Mouse (Mus musculus) lung, postnatal 36 days (tissue): ENCODE data around the gene Btbd17.

Experiments used
- DNase-seq: peaks from one replicate; pipeline ENCODE4 v3.0.0; 2022; ENCODE audit warnings: mixed read lengths

Gene Btbd17

GRCm38 (mm10) chr11:114802540-114803267 lies 7.0 kb upstream of the Btbd17 start:
- DNase-seq = no peak

DNA sequence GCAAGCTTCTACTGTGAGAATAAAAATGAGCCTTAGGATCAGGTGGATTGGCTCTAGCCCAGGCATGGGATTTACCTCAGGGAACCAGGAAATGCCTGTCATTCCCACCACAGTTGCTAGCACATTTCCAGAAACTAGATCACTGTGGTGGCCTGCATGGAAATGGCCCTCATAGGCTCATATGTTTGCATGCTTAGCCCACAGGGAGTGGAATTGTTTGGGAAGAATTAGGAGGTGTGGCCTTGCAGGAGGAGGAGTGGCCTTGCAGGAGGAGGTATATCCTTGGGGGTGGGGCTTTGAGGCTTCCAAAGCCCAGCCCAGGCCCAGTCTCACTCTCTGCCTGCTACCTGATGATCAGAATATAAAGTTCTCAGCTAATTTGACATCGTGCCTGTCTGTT lies 6.2 kb upstream of the Btbd17 start:
- no peak for DNase-seq

DNA sequence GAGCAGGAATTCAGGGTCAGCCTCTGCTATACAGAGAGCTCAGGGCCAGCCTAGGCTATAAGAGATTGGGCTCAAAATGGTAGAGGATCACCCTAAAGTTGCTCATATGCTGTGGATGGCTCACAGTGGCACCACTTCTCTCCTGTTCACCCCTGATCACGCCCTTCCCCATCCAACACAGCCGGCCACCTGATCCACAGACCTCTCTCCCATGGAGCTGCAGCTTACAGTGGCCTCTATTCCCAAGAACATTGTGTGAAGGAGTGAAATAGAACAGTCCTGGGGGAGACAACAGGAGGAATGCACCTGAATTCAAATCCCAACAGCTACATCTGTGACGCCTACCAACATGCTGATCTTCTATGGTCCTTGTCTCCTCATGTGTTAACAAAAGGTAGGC lies 2.9 kb upstream of the Btbd17 start, which contains the start of gene Gpr142:
Gene Gpr142, plus strand, starts transcription at position 301 of the 400 bp plus-strand sequence.
- DNase-seq = no peak

DNA sequence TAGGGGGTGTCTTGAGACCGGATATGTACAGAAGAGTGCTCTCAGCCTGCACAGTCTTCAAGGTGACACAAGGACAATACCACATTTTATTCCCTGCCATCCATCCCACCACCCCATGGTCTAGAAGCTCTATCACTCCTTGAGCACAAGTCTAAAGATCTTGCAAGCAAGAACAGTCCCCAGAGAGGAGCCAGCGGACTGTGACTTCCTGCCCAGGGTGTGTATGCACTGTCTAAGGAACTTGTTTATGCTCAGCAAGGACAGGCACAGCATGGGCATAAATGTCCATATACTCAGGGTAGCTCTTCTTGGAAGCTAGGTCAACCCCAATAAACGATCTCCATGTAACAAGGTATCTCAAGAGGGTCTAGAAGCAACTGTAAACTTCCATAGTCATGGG lies 2.2 kb upstream of the Btbd17 start:
- DNase-seq = no peak

- no peak for DNase-seq
These were observed 1.4 kb upstream of the Btbd17 start for GRCm38 (mm10) chr11:114797176-114797575.

DNA sequence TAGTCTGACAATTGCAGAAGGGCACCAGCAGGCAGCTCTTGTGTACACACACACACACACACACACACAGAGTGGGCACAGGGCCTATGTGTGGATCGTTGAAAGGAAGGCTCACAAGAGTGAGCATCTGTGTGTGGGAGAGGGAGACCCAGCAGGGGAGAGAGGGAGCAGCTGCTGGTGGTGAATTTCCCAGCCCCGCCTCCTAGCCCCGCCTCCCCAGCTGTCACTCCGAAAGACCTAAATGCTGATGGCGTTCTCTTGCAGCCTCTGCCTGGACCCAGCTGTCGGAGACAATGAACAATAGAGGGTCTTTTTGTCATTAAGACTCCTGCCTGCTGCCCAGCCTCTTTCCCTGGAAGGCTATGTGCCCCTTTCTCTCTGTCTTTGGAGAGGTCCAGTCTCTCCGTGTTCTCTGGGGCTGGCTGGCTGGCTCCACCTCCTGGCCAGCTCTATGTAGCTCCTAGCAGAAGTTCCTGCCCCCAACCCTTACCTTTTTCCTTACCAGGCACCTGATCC lies 456 bp downstream of the Btbd17 start:
- peak; percentile 46 for DNase-seq

- no peak for DNase-seq
These were observed 1.1 kb downstream of the Btbd17 start for GRCm38 (mm10) chr11:114794691-114795090.

DNA sequence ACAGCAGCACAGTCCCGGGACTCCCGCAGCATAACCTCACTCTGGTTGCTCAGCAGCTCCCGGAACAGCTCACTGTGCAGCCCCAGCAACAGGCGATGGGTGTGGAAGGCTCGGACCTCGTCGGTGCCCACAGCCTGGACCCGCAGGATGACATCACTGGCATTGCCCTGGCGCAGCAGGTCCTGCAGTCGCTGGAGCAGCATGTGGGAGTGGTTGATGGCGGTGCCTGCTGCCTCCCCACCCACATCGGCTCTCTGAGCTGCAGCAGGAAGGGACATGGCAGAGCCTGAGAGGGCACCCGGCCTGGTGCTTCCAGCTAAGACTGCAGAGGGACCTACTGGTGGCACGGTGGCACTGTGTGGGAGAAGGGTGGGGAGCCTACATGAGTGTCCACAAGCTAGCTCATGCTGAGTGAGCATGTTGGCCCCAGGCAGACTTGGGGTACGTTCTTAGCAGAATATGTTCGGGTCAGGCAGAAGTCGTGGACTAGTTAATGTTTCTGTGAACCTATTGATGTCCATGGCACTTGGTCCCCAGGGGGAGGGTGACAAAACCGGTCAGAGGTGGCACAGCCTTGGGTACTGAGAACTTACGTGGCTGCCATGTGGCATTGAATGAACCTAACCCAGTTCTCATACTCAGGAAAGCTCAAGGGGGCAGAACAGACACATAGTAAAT lies 1.7 kb downstream of the Btbd17 start:
- no peak for DNase-seq

GRCm38 (mm10) chr11:114792931-114793494 lies 2.7 kb downstream of the Btbd17 start:
- DNase-seq = no peak

DNA sequence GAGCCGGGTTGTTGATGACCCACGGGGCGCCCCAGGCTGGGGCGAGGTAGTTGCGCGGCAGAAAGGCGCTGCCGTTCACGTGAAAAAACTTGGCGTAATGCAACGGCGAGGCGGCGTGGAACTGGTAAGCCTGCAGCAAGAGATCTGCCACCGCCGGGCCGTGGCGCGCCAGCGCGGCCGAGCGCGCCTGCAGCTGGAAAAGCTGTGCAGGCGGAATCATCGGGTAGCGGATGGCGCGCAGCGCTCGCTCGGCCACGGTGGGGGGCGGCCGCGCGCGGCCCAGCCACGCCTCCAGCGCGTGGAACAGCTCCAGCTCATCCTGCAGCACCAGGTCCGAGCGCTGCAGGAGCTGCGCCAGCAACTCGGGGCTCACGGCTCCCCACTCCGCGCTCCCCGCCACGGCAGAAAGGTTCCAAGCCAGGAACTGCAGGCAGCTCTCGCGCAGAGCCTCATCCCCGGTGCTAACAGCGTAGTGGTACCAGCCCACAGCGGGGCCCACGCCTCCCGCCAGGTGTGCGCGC lies 3.8 kb downstream of the Btbd17 start:
- no peak for DNase-seq

GRCm38 (mm10) chr11:114791351-114791889 lies 4.3 kb downstream of the Btbd17 start:
- DNase-seq = no peak

DNA sequence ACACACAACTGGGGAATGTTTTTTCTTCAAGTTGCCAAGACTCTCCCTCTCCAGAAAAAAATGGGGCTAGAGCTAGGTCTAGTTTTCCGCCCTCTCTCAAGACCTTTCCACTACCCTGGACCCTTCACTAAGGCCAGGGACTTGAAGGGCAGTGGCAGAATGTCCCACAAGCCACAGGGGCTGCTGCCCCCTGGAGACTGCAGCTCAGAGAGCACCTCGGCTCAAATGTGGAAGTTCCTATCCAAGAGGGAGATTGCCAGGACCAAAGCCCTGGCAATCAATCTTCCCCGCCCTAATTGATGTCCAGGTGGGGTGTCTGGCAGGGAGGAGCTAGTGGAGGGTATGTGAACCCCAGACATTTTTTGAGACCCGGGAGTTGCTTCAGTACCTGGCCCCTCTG lies 4.9 kb downstream of the Btbd17 start:
- no peak for DNase-seq

GRCm38 (mm10) chr11:114790171-114790570 lies 5.6 kb downstream of the Btbd17 start:
- DNase-seq = no peak

DNA sequence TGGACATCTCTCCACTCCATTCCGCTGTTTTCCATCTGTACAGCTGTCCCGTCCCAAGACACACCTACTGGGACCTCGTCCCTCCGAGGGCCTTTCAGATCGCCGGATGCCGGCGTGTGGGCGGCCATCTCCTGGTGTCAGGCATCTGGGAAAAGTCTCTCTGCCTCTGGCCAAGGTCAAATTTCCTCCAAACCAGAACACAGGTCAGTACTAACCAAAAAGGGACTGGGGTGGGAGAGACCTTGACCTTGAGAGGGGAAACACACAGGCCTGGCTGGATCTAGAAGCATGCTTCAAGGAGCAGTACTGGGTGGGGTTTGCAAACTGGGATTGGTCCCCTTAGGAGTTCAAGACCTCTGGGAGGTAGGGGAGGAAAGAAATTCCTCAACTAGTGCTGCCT lies 6.0 kb downstream of the Btbd17 start:
- no peak for DNase-seq

GRCm38 (mm10) chr11:114789061-114789714 lies 6.6 kb downstream of the Btbd17 start:
- peak; percentile 78 for DNase-seq

- DNase-seq = no peak
These were observed 8.1 kb downstream of the Btbd17 start for GRCm38 (mm10) chr11:114787611-114788010.

DNA sequence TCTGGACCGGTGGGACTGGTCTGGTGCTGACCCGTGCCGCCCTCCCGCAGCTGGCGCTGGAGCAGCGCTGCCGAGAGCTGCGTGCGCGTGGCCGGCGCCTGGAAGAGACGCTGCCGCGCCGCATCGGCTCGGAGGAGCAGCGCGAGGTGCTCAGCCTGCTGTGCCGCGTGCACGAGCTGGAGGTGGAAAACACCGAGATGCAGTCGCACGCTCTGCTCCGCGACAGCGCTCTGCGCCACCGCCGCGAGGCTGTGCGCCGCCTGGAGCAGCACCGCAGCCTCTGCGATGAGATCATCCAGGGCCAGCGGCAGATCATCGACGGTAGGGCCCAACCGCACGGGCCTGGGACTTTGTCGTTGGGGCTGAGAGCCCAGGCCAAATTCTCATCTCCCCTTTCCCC lies 9.4 kb downstream of the Btbd17 start:
- DNase-seq = no peak

DNA sequence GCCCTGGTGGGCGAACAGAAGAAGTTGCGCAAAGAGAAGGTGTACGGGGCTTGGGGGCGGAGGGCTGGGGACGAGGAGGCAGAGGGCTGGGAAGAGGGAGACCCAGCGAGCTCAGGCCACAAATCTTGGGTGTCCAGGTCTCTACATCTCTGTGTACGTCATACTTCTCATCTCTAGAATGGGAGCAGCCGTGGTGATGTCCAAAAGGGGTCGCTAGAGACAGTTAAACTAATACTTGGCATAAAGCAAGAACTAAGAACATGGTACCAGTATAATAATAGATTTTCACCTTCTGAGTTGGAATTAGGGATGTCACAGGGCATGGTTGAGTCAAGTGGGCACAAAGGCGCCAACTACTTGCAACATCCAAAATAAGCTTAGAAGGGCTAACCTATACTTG lies 9.9 kb downstream of the Btbd17 start:
- no peak for DNase-seq

DNA sequence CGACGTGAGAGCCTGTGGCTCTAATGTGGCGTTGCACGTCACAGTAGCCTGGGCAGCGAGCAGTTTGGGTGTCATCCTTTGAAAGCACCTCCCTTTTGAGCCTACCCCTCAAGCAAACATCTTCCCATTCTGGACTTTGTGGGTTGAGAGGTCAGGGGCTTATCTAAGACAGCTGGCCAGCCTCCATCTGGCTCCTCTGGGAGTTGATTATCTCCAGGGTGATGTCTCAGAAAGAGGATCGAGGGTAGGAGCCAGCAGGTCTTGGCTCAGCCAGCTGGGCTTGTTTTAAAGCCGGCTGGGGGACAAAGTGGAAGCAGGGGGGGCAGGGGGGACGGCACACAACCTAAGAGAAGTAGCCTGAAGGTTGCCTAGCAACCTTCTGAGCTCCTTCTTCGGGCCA lies 15.7 kb downstream of the Btbd17 start:
- no peak for DNase-seq

- DNase-seq = no peak
These were observed 23.8 kb downstream of the Btbd17 start for GRCm38 (mm10) chr11:114771896-114772295.

DNA sequence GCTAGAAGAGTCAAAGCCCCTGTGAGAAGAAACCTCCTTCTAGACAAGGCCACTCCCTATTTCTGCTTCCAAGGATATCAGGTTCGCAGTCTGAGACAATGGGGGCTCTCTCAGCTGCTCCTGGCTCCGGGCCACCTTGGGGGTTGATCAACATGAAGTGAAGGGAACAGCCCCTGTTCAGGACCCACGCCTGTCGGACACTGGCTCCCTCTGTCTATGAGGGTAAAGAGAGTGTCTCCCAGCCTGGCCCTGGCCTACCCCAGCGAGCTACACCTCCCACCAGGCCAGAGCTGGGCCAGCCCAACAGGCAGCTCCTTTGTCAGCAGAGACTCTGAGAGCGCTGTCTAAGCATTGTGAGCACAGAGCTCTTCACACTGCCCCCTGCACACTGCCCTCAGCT lies 25.8 kb downstream of the Btbd17 start:
- no peak for DNase-seq
